Mouse (Mus musculus) testis, adult 2 months (tissue): ENCODE measurements around the gene Rap1b.

Source experiments
- CTCF ChIP-seq: fragments of 200-500 bp; IDR thresholded peaks from 2 replicates; pipeline ENCODE4 v1.5.1; 2012; ENCODE audit warnings: low read depth, mild to moderate bottlenecking, inconsistent platforms, low read length, moderate library complexity; ENCODE audit not compliant: control insufficient read depth, insufficient read depth, insufficient replicate concordance
- POLR2A ChIP-seq: fragments of 200-500 bp; IDR thresholded peaks from 2 replicates; pipeline ENCODE4 v1.6.1; 2012; ENCODE audit warnings: low read depth, mild to moderate bottlenecking, inconsistent platforms, low read length, moderate library complexity; ENCODE audit not compliant: control insufficient read depth

DNA sequence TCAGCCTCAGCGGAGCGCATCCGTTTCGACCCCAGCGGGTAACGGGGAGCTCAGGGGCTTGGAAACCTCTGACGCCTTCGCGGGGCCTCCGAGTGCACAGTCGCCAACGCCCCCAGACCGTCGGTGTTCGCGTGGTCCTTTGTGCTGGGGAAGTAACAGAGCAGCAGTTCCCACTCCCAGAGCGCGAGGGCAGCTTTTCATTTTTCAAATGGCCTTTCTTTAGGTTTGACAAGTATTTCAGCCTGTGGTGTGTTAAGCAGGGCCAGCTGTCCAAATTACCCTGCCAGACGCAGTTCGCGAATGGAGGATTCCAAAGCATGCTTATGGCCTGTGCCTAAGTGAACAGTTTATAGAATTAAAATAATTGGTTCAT is 411 bp upstream of the Rap1b start:
- TF ChIP-seq CTCF (no peak), POLR2A (no peak)
